Mouse (Mus musculus): ENCODE data around the gene Cd86. TPM values are rescaled to one million over a fixed set of nuclear protein-coding genes. Genes with fewer than 3 reads are reported as not detected.
A peak's percentile ranks its signal among the peaks of the same experiment; 100 is the strongest.

Cd86 gene
- polyA plus RNA-seq, 1 experiment from 2014 or later, result 1.7 TPM

DNA sequence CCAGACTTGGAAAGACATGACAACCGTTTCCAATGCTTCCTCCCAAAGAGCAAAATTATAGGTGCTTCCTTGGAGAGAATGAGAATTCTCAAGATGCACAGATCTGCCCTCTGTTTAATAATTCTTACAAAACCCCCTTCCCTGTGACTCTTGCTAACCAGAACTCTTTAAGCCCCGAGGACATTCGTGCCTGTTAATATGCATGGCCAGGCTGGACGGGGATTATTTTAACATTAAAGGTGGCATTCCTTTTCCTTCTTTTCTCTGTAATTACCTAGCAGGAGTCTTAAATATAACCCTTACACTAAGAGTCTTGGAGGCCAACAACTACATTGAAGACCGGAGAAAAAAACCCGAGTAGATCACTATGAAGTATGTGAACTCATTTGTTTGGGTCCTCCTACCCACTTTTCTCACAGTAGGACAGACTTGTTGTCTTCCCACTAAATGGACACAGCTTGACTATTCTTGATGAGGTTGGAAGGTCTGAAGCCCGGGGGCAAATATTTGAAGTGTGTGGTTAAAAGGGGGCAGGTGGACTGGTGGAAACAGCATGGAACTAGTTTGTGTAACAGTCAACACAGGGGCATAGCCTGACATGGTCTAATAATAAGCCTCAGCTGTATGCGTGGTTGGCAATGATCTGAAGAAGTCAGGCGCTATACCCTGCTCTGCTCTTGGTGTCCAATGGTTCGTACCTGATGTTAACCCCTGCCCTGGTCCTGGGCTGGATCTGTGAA lies 69.0 kb downstream of the Cd86 start:
- ATAC-seq (replicated peaks; ENCODE audit: extremely low read depth, insufficient read depth, low FRiP score), result no peak
- Histone ChIP-seq H3K4me2 (ENCODE audit: low read depth, low read length) (no peak overlapping the region), H3K4me3 (ENCODE audit: low read length) (no peak overlapping the region), H3K27me3 (ENCODE audit: control insufficient read depth, insufficient read depth, low read length) (no peaks in the 10 kb centered on the region), H3K27ac (ENCODE audit: low read length) (no peak overlapping the region), H3K36me3 (ENCODE audit: control insufficient read depth, insufficient read depth) (no peaks in the 10 kb centered on the region), H3K4me1 (ENCODE audit: control insufficient read depth, insufficient read depth, low read length) (no peaks in the 10 kb centered on the region), H3K9ac (ENCODE audit: low read length) (no peak overlapping the region), H3K9me3 (replicated peaks; ENCODE audit: control insufficient read depth, low read length) (no peaks in the 10 kb centered on the region)
- WGBS, result 91% methylated on average over 10 of the region's 10 CpGs

DNA sequence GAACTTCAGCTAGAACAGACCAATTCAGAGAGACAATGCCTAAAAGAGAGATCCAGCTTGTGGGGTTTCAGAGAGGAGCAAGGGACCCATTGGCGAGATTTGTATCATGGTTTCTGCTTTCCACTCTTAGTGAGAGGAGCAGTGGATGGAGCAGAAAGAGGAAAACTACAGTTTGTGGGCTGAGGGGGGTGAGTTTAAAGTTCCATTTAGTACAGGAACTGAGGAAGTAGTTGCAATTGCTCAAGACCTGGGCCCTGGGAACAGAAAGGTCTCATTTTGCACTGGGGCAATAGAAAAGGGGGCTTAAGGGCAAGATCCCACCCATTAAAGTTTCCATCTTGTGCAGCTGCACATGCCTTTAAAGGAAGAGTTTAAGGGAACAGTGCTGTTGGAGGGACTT lies 76.0 kb downstream of the Cd86 start:
- H3K4me2 ChIP-seq (ENCODE audit: low read depth, low read length), result no peak overlapping the region
- H3K9ac ChIP-seq (ENCODE audit: low read length), result no peak overlapping the region
- H3K4me1 ChIP-seq (ENCODE audit: control insufficient read depth, insufficient read depth, low read length), result no peaks in the 10 kb centered on the region
- no peaks in the 10 kb centered on the region for H3K27me3 ChIP-seq (ENCODE audit: control insufficient read depth, insufficient read depth, low read length)
- H3K9me3 ChIP-seq (replicated peaks; ENCODE audit: control insufficient read depth, low read length), result no peaks in the 10 kb centered on the region
- H3K4me3 ChIP-seq (ENCODE audit: low read length), result no peak overlapping the region
- WGBS, result 71% methylated on average over 1 of the region's 1 CpGs
- no peaks in the 10 kb centered on the region for H3K36me3 ChIP-seq (ENCODE audit: control insufficient read depth, insufficient read depth)
- H3K27ac ChIP-seq (ENCODE audit: low read length), result no peak overlapping the region
- no peak for ATAC-seq (replicated peaks; ENCODE audit: extremely low read depth, insufficient read depth, low FRiP score)

DNA sequence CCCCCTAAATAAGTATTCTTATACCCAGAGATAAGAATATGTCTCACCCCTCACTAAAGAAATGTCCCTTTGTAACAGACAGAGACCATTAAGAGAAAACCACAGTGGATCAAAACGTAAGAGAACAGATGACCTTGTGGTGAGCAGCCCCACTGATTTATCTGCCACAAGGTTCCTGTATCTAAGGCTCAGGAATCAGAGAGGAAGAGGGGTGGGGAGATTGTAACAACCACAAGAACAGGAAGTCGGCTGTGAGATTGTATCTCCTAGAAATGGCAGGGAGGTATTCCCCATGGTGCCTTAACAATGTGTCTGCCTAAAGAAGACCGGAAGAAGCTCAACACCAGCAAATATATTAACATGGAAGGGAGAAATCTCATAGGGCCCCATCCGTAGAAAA lies 77.9 kb downstream of the Cd86 start:
- Histone ChIP-seq H3K36me3 (ENCODE audit: control insufficient read depth, insufficient read depth) (no peaks in the 10 kb centered on the region), H3K4me3 (ENCODE audit: low read length) (no peak overlapping the region), H3K27ac (ENCODE audit: low read length) (no peak overlapping the region), H3K4me1 (ENCODE audit: control insufficient read depth, insufficient read depth, low read length) (no peaks in the 10 kb centered on the region), H3K27me3 (ENCODE audit: control insufficient read depth, insufficient read depth, low read length) (no peaks in the 10 kb centered on the region), H3K9ac (ENCODE audit: low read length) (no peak overlapping the region), H3K4me2 (ENCODE audit: low read depth, low read length) (no peak overlapping the region), H3K9me3 (replicated peaks; ENCODE audit: control insufficient read depth, low read length) (no peaks in the 10 kb centered on the region)
- ATAC-seq (replicated peaks; ENCODE audit: extremely low read depth, insufficient read depth, low FRiP score), result no peak
- 52% methylated on average over 4 of the region's 4 CpGs for WGBS

DNA sequence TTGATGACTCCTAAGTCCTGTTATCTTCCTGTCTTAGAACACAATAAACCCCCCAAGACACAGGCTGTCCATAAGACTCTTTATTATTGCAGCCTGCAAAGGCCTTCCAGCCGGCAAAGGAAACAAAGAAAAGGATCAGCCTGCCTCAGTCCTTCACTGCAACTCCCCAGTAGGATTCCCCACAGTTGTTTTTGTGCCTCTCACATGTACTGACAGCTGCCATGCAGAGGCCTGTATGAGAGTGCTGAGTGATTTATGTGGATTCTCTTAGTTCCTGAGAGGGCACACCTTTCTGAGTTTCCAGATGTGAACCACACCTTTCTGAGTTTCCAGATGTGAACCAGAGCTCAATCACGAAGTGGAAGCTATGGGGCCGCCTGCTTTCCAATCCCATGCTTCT lies 83.8 kb downstream of the Cd86 start:
- 51% methylated on average over 3 of the region's 3 CpGs for WGBS
- no peak overlapping the region for H3K9ac ChIP-seq (ENCODE audit: low read length)

DNA sequence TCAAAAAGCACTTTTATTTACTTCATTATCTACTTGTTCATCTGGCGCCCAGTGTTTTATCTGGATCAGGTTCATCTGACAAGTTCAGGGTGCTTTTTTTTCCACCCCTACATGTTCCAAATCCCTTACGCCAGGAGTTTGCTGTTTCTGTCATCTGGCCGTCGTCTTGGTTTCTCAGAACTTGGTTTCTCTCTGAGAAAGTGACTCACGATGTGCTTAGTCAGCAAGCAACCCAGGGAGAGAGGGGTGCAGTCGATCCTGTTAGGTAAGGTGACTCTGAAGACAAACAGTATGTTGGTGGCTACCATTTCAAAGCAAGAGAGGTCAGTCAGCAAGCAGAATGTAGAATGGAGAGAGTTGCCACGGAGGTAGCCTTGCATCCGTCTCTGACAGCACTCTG lies 93.9 kb downstream of the Cd86 start:
- Histone ChIP-seq H3K27ac (ENCODE audit: low read length) (no peak overlapping the region), H3K9me3 (replicated peaks; ENCODE audit: control insufficient read depth, low read length) (no peaks in the 10 kb centered on the region), H3K4me1 (ENCODE audit: control insufficient read depth, insufficient read depth, low read length) (no peaks in the 10 kb centered on the region), H3K4me3 (ENCODE audit: low read length) (no peak overlapping the region), H3K4me2 (ENCODE audit: low read depth, low read length) (no peak overlapping the region), H3K36me3 (ENCODE audit: control insufficient read depth, insufficient read depth) (no peaks in the 10 kb centered on the region), H3K27me3 (ENCODE audit: control insufficient read depth, insufficient read depth, low read length) (no peaks in the 10 kb centered on the region), H3K9ac (ENCODE audit: low read length) (no peak overlapping the region)
- WGBS, result 67% methylated on average over 8 of the region's 8 CpGs
- ATAC-seq (replicated peaks; ENCODE audit: extremely low read depth, insufficient read depth, low FRiP score), result no peak

More for the DNA sequence above, 83.8 kb downstream of the Cd86 start:
- no peak overlapping the region for H3K4me2 ChIP-seq (ENCODE audit: low read depth, low read length)
- H3K4me3 ChIP-seq (ENCODE audit: low read length), result no peak overlapping the region
- no peak for ATAC-seq (replicated peaks; ENCODE audit: extremely low read depth, insufficient read depth, low FRiP score)
- H3K4me1 ChIP-seq (ENCODE audit: control insufficient read depth, insufficient read depth, low read length), result no peaks in the 10 kb centered on the region
- no peaks in the 10 kb centered on the region for H3K9me3 ChIP-seq (replicated peaks; ENCODE audit: control insufficient read depth, low read length)
- no peaks in the 10 kb centered on the region for H3K27me3 ChIP-seq (ENCODE audit: control insufficient read depth, insufficient read depth, low read length)
- H3K27ac ChIP-seq (ENCODE audit: low read length), result no peak overlapping the region
- H3K36me3 ChIP-seq (ENCODE audit: control insufficient read depth, insufficient read depth), result no peaks in the 10 kb centered on the region

DNA sequence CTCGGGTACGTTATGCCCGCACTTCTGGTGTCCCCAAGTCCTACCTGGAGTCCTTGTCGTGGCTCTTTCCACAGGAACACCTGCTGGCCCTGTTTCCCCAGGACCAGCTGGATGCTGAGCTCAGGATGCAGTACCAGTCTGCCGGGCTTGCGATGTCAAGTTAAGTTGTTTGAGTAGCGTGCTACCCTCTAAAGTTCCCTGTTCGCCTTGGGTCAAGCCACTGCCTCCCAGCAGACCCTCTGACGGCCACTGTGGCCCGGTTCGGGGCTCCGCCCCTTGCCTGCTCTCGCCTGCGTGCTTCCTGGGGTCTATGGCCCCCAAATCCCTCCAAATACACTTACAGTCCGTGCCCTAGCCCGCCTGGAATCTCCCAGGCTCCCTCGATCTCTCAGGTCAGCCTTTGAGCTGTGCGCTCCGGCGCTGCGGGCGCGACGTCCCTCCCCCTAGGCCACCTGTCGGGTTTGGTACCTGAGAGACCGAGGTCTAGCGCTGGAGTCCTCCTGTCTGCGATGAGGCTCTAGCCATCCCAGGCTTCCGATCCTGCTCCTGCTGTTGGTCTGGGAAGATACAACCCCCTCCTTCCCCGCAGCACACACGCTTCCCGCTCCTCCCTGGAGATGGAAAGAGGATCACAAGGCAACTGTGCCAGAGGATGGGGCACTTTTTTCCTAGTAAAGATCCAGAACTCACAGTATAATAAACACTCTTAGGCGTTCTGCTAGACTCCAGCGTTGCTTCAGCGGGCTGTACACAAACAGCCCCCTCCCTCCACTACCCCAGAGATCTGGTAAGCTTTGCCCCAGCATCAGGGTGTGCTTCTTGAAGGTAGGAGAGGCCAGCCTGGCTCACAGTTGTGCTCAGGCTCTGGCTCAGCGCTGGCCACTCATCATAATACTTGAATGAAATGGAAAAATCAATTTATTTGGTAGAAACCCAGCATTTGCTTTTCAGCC lies 104.2 kb downstream of the Cd86 start, which contains the start of gene Casr:
Gene Casr (minus strand): TSS at position 756 of the 953 bp plus-strand sequence.
- no peak within 1 kb of the TSS for H3K27ac ChIP-seq (ENCODE audit: low read length)
- no peaks in the 10 kb centered on the region for H3K9me3 ChIP-seq (replicated peaks; ENCODE audit: control insufficient read depth, low read length)
- H3K4me1 ChIP-seq (ENCODE audit: control insufficient read depth, insufficient read depth, low read length), result no peaks in the 10 kb centered on the region
- H3K4me2 ChIP-seq (ENCODE audit: low read depth, low read length), result peak within 1 kb of the TSS; percentile 79
- H3K27me3 ChIP-seq (ENCODE audit: control insufficient read depth, insufficient read depth, low read length), result peaks cover 12% of the 10 kb centered on the region
- H3K4me3 ChIP-seq (ENCODE audit: low read length), result peak within 1 kb of the TSS; percentile 50
- ATAC-seq (replicated peaks; ENCODE audit: extremely low read depth, insufficient read depth, low FRiP score), result no peak
- peak within 1 kb of the TSS; percentile 58 for H3K9ac ChIP-seq (ENCODE audit: low read length)
- no peaks in the 10 kb centered on the region for H3K36me3 ChIP-seq (ENCODE audit: control insufficient read depth, insufficient read depth)
- 4% methylated on average over 36 of the region's 36 CpGs for WGBS

DNA sequence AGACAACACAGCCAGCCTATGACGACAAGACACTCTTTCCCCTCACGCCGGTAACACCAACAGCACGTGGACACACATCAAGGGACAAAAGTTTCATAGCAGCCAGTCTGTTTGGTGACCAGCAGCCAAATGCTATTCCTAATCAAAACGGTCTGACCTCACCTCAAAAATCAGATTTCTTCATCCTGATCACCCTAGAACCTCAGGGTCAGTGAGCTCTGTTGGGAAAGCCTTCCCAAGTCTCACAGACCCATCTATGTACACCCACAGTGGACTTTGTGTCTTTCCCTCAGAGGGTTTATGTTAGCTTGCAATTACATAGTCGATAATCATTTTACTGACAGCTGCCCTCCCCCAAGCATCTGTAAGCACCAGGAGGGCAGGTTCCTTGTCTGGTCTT lies 106.3 kb downstream of the Cd86 start:
- no peak for ATAC-seq (replicated peaks; ENCODE audit: extremely low read depth, insufficient read depth, low FRiP score)
- 81% methylated on average over 6 of the region's 6 CpGs for WGBS

DNA sequence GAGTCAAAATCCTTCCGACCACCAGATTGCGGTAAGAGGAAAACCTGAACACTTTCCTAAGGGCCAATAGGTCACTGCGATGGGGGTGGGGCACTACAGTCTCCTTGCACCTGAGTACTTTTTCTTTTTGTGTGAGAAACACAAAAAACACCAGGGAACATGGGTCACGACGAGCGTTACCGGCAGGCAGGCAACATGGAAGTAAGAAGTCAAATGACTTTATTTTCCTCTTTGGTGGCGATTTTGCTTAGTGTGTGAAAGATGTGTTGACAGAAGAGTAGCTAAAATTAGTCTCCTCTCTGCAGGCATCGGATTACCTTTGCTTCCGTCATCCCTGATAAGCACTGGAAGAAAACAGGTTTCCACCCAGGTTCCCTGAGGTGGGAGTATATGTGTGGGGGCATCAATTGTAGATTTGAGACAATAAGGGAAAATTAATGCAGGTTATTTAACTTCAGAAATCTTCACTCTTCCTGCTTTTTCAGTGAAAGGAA lies 110.2 kb downstream of the Cd86 start:
- no peak overlapping the region; the same call in 1 of the 2 replicates for H3K27ac ChIP-seq (ENCODE audit: low read length)
- WGBS, result 26% methylated on average over 10 of the region's 10 CpGs
- peak overlapping the region; percentile 30 for H3K4me3 ChIP-seq (ENCODE audit: low read length)
- H3K4me2 ChIP-seq (ENCODE audit: low read depth, low read length), result peak overlapping the region; percentile 62
- H3K36me3 ChIP-seq (ENCODE audit: control insufficient read depth, insufficient read depth), result no peaks in the 10 kb centered on the region
- H3K9me3 ChIP-seq (replicated peaks; ENCODE audit: control insufficient read depth, low read length), result peaks cover 5% of the 10 kb centered on the region
- H3K4me1 ChIP-seq (ENCODE audit: control insufficient read depth, insufficient read depth, low read length), result peaks cover 13% of the 10 kb centered on the region
- H3K9ac ChIP-seq (ENCODE audit: low read length), result no peak overlapping the region
- 0 out of 2 replicates have a peak, but pooled peaks have one; percentile 37 for ATAC-seq (replicated peaks; ENCODE audit: extremely low read depth, insufficient read depth, low FRiP score)
- 0 out of 2 replicates have a peak, but pooled peaks cover 2% of the 10 kb centered on the region for H3K27me3 ChIP-seq (ENCODE audit: control insufficient read depth, insufficient read depth, low read length)

More for the DNA sequence above, 106.3 kb downstream of the Cd86 start:
- Histone ChIP-seq H3K9ac (ENCODE audit: low read length) (no peak overlapping the region), H3K27ac (ENCODE audit: low read length) (no peak overlapping the region), H3K4me3 (ENCODE audit: low read length) (no peak overlapping the region), H3K9me3 (replicated peaks; ENCODE audit: control insufficient read depth, low read length) (no peaks in the 10 kb centered on the region), H3K36me3 (ENCODE audit: control insufficient read depth, insufficient read depth) (no peaks in the 10 kb centered on the region), H3K4me2 (ENCODE audit: low read depth, low read length) (no peak overlapping the region), H3K4me1 (ENCODE audit: control insufficient read depth, insufficient read depth, low read length) (peaks cover 13% of the 10 kb centered on the region), H3K27me3 (ENCODE audit: control insufficient read depth, insufficient read depth, low read length) (peaks cover 12% of the 10 kb centered on the region)
